Mouse (Mus musculus) heart, postnatal 0 days (tissue): ENCODE measurements at regions not wholly inside any gene's neighbourhood (a gene's known extent, or its start where the extent isn't known, plus 50 kb on each side); places are given as distances from the start of the nearest gene placed in this dataset.

ENCODE experiments used
- CTCF ChIP-seq: IDR thresholded peaks from 2 replicates; pipeline ENCODE4 v1.5.1; 2016; ENCODE audit warnings: antibody characterized with exemption, control low read depth, low read depth
- EP300 ChIP-seq: IDR thresholded peaks from 2 replicates; pipeline ENCODE4 v1.6.1; 2016; ENCODE audit warnings: antibody characterized with exemption, low read depth

- no peak for TF ChIP-seq EP300
- TF ChIP-seq CTCF, result no peak
Measured at GRCm38 (mm10) chr10:117556027-117556789, 73.1 kb upstream of the Cpm start.
